Mouse (Mus musculus): ENCODE results near the gene Stoml3.

- no peak for TF ChIP-seq MAX (IDR thresholded peaks at IDR 0.05; ENCODE audit: low read length)
- TF ChIP-seq SIN3A (IDR thresholded peaks at IDR 0.05; ENCODE audit: low read length): no peak
- no peak for TF ChIP-seq RCOR1 (conservative IDR thresholded peaks at IDR 0.05; ENCODE audit: low read depth, low read length)
- TF ChIP-seq CTCF (conservative IDR thresholded peaks at IDR 0.05 in 1 of 2, IDR thresholded peaks at IDR 0.05 in 1 of 2; ENCODE audit: low read depth in 2 of 2, low read length in 2 of 2): no peak
- no peak for TF ChIP-seq NELFE (IDR thresholded peaks at IDR 0.05; ENCODE audit: low read depth, low read length)
- TF ChIP-seq EP300 (IDR thresholded peaks at IDR 0.05; ENCODE audit: low read length): no peak
- TF ChIP-seq NRF1 (IDR thresholded peaks at IDR 0.05; ENCODE audit: low read depth, low read length): no peak
- TF ChIP-seq POLR2A (IDR thresholded peaks at IDR 0.05; ENCODE audit: low read depth, low read length): no peak
- no peak for TF ChIP-seq IRF4 (IDR thresholded peaks at IDR 0.05; ENCODE audit: low read depth, low read length)
- no peak for TF ChIP-seq MXI1 (IDR thresholded peaks at IDR 0.05; ENCODE audit: low read depth, low read length)
- no peak for TF ChIP-seq ELF1 (IDR thresholded peaks at IDR 0.05; ENCODE audit: low read depth, low read length)
- TF ChIP-seq TBP (conservative IDR thresholded peaks at IDR 0.05; ENCODE audit: low read depth, low read length): no peak
- TF ChIP-seq CHD1 (IDR thresholded peaks at IDR 0.05; ENCODE audit: low read depth, low read length): no peak
Observed at GRCm38 (mm10) chr3:53514221-53515065, 26.0 kb downstream of the Stoml3 start.

Data from CH12.LX (cell line).